Mouse (Mus musculus): Measurements from ENCODE around the gene Dcaf5.

Dcaf5 gene

GRCm38 (mm10) chr12:80436336-80436976 lies at the start of gene Dcaf5:
Dcaf5 (minus strand) TSS chr12:80436601.
- DNase-seq (ENCODE audit: low read depth, low spot score): peak; percentile 86

DNA sequence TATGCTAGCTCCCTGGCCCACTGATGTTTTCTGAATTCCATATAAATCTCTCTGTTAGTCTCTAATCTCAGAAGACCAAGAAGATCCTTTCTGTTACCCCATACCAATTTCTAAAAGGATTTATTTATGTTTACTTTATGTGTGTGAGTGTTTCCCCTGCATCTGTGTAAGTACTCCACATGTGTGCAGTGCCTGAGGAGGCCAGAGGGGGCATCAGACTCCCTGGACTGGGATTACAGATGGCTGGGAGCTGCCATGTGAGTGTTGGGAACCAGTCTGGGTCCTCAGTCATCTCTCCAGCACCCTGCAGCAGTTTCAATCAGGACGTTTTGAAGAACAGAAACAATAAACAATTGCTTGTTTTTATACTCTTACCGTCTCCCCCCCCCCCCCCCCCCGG lies 47.0 kb upstream of the Dcaf5 start:
- no peak for DNase-seq (ENCODE audit: low read depth, low spot score)

GRCm38 (mm10) chr12:80479986-80480385 lies 43.6 kb upstream of the Dcaf5 start:
- DNase-seq (ENCODE audit: low read depth, low spot score): no peak

GRCm38 (mm10) chr12:80473731-80474130 lies 37.3 kb upstream of the Dcaf5 start:
- no peak for DNase-seq (ENCODE audit: low read depth, low spot score)

GRCm38 (mm10) chr12:80471926-80472325 lies 35.5 kb upstream of the Dcaf5 start:
- no peak for DNase-seq (ENCODE audit: low read depth, low spot score)

- DNase-seq (ENCODE audit: low read depth, low spot score): no peak
Observed at GRCm38 (mm10) chr12:80470206-80470605, 33.8 kb upstream of the Dcaf5 start.

DNA sequence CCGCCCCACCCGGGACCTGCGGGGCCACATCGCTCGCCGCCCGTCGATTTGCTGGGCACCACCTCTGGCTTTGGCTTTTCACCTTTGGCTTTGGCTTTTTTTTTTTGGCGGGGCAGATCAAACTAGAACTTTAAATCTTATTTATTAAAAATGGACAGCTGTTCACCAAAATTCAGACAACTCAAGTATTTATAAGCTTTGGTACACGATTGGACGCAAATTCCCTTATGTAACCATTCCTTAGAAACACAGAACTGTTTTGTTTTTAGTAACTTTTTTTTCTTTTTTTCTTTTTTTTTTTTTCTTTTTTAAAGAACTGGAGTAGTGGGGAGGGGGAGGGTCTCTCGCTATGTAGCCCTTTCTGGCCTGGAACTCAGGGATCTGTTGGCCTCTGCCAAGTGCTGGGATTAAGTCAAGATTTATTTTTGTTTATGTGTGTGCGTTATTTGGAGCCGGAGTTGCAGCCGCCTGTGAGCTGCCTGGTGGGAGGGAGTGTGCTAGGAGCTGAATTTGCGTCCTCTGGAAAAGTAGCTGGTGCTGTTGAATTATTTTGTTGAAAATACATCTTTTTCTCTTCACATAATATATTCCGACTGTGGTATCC lies 27.4 kb upstream of the Dcaf5 start:
- no peak for DNase-seq (ENCODE audit: low read depth, low spot score)

- peak; percentile 97 for DNase-seq (ENCODE audit: low read depth, low spot score)
Observed at GRCm38 (mm10) chr12:80462942-80463651, 26.7 kb upstream of the Dcaf5 start, which contains the start of gene Exd2. Exd2 (plus strand) TSS chr12:80463095.

GRCm38 (mm10) chr12:80462292-80462896 lies 26.0 kb upstream of the Dcaf5 start:
- DNase-seq (ENCODE audit: low read depth, low spot score): peak; percentile 59

GRCm38 (mm10) chr12:80458033-80458432 lies 21.6 kb upstream of the Dcaf5 start:
- DNase-seq (ENCODE audit: low read depth, low spot score): no peak

DNA sequence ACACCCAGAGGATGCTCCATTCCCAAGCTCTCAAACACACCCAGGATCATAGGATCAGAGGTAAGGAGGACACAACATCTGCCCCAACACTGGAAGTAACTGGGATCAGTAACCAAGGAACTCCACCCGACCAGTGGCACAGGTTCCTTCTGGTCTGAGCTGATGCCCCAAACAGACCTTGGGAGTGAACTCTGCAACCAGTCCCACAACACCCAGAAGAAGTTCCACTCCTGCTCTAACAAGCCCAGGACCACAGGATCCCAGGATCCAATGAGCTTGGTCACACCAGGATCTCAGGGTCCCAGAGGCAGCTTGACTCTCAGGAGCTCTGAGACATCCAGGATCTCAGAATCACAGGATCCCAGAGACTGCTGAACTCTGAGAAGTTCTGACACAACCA lies 17.1 kb upstream of the Dcaf5 start:
- DNase-seq (ENCODE audit: low read depth, low spot score): no peak

DNA sequence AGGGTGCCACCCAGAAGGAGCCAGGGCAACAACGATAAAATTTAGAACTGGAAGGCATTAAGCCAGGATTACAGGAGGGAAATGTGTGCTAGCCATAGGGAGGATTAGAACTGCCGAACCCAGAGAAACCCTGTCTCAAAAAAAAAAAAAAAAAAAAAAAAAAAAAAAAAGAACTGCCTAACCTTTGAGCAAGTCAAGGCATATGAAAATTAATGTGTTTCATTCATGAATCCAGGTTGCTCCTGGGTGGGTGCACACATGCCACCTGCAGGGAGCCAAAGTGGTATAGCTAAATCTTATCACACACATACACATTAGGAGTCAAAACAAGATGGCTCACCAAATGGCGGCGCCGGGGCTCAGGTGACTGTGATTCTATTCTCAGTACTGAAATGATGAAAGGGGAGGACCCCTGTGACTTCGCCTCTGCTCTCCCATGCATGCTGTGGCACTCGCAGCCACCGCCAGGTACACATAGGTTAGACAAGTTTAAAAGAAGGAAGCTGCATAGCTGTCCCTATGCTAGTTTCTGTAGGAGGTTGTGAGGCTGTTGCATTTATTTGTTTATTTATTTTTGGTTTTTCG lies 8.2 kb upstream of the Dcaf5 start:
- DNase-seq (ENCODE audit: low read depth, low spot score): peak; percentile 52

GRCm38 (mm10) chr12:80440957-80441356 lies 4.6 kb upstream of the Dcaf5 start:
- peak; percentile 44 for DNase-seq (ENCODE audit: low read depth, low spot score)

DNA sequence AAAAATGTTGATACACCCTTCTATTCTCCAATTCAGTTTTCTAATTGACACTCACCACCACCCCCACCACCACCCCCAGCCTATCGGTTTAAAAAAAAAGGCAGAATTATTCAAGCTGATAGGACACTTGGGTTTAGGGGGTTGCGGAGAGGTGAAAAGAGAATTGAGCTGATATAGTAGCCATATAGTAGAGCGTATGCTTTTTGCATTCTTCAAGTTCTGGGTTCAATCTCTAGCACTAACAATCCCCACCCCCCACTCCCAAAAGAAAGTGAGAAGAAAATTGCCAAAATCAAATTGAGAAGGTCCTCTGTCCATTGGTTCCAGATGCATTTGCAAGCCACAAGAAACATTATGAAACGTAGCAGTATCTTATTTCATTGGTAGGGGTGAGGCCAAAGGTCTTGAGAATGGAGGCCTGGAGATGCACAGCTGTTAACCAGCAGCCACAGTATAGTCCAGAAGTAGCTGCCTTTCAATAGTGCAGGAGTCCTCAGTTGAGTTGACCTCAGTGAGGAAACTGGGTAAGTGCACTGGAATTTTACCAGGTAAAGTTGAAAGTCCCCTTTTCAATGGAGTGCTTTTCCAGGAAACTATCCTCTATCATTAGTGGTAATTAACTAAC lies 762 bp upstream of the Dcaf5 start:
- no peak for DNase-seq (ENCODE audit: low read depth, low spot score)

DNA sequence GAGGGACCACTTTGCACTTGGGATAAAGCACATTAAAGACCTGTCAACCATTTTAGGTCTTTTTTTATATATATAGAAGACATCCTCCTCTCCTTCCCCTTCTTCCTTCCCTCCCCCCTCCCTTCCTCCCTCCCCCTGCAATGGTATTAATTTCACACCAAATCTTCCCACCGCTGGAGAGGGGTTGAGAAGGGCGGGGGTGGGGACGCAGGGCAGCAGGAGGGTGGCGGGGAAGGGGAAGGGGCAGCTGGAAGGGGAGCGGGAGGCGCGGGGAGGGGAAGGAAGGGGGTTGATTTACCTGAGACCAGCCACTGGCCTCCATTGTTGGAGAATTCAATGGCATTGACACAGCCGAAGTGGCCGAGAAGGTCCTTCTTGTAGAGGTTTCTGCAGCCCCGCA lies 514 bp downstream of the Dcaf5 start:
- peak; percentile 54 for DNase-seq (ENCODE audit: low read depth, low spot score)

DNA sequence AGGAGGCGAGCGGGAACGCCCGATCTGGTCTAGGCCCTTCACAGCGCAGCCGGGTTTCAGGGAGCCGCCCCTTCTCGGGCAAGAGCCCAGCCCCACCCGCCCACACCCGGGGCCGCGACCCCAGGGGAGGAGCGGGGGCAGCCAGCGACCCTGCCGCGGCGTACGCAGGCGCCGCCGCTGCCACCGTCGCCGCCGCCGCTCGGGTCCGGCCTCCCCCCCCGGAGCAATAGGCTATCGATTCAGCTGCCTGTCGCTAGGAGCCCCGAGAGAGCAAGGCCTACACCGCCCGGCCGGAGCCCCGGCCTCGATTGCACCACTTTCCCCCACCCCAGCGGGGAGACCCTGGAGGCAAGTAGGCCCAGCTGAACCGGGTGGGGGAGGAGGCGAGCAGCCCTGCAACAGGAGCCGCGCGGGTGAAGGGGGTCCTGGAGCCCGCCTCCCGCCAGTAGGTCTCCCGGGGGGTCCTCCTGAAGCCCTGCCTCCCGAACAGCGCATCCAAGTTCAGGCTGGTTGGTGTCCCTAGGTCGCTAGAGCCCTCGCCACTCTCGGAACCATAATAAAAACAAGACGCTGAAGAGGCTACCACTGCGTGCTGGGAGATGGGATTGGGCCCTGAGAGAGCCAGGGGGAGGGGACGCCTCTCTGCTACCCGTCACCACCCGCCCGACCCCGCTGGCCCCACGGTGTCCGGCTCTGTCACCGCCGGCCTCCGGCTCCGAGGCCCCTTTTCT lies 1.3 kb downstream of the Dcaf5 start:
- peak; percentile 84 for DNase-seq (ENCODE audit: low read depth, low spot score)

DNA sequence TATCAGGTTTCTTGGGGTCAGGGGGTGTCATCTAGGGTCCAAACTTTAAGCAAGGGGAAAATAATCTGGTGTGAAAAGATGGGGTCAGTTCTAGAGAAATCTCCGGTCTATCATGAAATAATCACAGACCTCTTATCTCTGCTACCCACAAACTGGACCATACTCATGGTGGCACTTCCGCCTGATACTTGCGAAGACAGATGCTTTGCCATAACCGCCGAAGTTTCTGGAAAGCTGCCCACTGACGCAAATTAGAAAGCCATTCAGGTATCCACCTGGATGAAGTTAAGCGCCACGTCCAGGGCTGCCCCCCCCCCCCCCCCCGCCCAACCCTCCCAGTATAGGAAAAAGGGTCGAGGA lies 1.8 kb downstream of the Dcaf5 start:
- no peak for DNase-seq (ENCODE audit: low read depth, low spot score)

- peak; percentile 18 for DNase-seq (ENCODE audit: low read depth, low spot score)
Observed at GRCm38 (mm10) chr12:80433266-80433665, 3.1 kb downstream of the Dcaf5 start.

DNA sequence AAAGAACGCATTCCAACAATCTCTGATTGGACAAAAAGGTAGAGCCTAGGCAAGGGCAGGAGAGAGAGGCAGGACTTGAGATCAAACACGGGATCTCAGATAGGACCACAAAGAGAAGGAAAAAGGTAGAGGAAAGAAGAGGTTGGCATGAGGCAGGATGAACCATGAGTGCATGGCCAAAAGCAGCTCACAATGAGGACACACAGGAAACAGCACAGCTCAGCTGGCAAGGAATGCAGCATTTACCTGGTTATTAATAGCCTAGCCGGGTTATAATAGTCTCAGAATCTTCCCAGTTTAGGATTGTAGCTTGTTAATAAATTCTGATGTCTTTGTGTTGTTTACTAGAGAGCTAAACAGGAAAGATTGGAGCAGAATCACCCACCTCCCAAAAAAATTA lies 8.7 kb downstream of the Dcaf5 start:
- no peak for DNase-seq (ENCODE audit: low read depth, low spot score)

DNA sequence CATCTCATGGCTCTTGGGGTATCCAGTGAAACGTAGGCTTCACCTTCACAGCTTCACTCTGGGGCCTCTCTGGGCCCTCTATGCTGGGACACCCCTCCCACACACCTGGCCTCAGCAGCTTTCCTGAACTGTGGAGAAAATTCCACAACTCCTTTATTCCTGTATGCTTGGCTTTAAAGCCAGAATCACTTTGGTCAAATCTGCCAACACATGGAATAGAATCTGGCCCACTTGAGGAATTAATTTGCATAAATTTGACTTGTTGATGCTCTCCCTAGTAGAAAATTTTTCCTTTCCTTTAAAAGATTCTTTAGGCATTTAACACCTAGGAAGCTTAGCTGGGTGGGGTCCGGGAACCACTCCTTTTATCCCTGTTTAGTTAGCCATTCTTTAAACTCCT lies 21.3 kb downstream of the Dcaf5 start:
- DNase-seq (ENCODE audit: low read depth, low spot score): no peak

DNA sequence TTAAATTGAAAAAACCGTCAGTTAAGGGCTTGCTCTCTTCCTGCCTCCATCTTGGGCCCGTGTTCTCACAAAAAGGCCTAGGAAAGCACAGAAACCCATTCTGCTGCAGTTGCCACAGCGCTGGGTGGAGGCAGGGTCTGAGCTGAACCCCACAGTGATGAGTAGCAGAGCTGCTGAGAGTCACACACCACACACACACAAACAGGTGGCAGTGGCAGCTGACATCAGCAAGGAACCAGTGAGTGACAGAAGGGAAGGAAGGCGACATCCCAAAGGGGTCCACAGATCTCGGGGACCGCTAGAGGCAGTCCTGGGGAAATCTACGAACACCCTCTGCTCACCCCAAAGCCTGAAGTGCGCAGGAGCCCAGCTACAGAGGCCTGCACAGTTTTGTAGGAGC lies 25.5 kb downstream of the Dcaf5 start:
- no peak for DNase-seq (ENCODE audit: low read depth, low spot score)
